In the genomic region with DNA sequence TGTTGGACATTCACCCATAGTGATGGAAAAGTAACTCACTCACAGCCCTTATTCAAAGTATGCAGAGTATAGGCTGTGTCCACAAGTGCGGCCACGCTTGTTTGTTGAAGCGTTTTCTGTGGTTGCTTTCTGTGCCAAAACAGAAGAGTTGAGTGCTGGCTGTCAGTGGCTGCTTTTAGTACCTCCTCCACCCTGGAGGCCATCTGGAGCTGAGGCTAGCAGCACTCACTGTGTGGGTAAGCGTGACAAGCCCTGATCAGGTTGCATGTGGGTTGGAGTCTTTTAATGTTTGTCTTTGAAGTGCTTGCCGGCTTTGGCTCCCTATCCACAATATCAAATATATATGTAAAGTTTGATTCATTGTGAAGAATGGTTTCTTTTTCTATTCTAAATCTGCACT, we compare ENCODE assay signal across 11 mouse cellular contexts.
DNase-seq lines count a peak whose midpoint lies in the region; TF ChIP-seq lines count a peak whose summit lies in the region.
"Had no signal": no experiment of that assay in that cellular context is flagged by ENCODE, and none has a peak within 500 bp of the region (broad histone marks: within the 10 kb centered on the region; RNA-seq: fewer than 3 reads in every experiment).

No protein-coding gene starts in this region.

- H3K79me3 ChIP-seq in C2C12 (ENCODE audit: low read depth): no peaks in the 10 kb centered on the region

- no peaks in the 10 kb centered on the region for H3K79me2 ChIP-seq in C2C12 (ENCODE audit: control insufficient read depth, insufficient read depth)

- WGBS in limb, embryonic 10.5 days: 68% methylated on average over 5 of the region's 5 CpGs

- TF ChIP-seq CTCF in C2C12 (IDR thresholded peaks at IDR 0.05; ENCODE audit: control insufficient read depth, insufficient read depth, insufficient read length): no peak

- H3K27me3 ChIP-seq in C2C12 (ENCODE audit: control insufficient read depth, insufficient read depth, insufficient read length): no peaks in the 10 kb centered on the region
- H3K27me3 ChIP-seq in limb, embryonic 10.5 days (ENCODE audit: low read depth, poor library complexity, severe bottlenecking): no peaks in the 10 kb centered on the region
- H3K27me3 ChIP-seq: intestine, embryonic 15.5 days had no signal

- H3K27ac ChIP-seq in limb, embryonic 10.5 days: no peak overlapping the region
- H3K27ac ChIP-seq: intestine, embryonic 15.5 days had no signal

- H3ac ChIP-seq in C2C12 (ENCODE audit: control insufficient read depth, insufficient read length, low read depth): no peak overlapping the region

- no peaks in the 10 kb centered on the region for H3K36me3 ChIP-seq in C2C12 (ENCODE audit: control insufficient read depth, insufficient read depth)
- no peaks in the 10 kb centered on the region for H3K36me3 ChIP-seq in limb, embryonic 10.5 days
- H3K36me3 ChIP-seq: intestine, embryonic 15.5 days had no signal

- 0 out of 2 replicates have a peak, but pooled peaks cover 2% of the 10 kb centered on the region for H3K4me1 ChIP-seq in limb, embryonic 10.5 days
- H3K4me1 ChIP-seq: intestine, embryonic 15.5 days had no signal

- no peaks in the 10 kb centered on the region for H3K9me3 ChIP-seq in limb, embryonic 10.5 days (replicated peaks)
- H3K9me3 ChIP-seq: intestine, embryonic 15.5 days had no signal

- DNase-seq in embryo, embryonic 10 days (ENCODE audit: low spot score): peak; percentile 20
- DNase-seq in embryo, embryonic 10.5 days (ENCODE audit: low spot score): no peak
- DNase-seq in layer of hippocampus, adult 18-20 months (ENCODE audit: low spot score in 2 of 2): peak; percentile 71 to 86
- peak; percentile 33 for DNase-seq in limb, embryonic 10.5 days (ENCODE audit: low spot score)
- DNase-seq in adrenal gland, postnatal 25 days: no peak
- no peak for DNase-seq in testis, postnatal 14 days (ENCODE audit: low spot score)
- no peak for DNase-seq in adrenal gland, postnatal 10 days
- DNase-seq: adrenal gland, adult 8-10 months; cerebellum, adult 11-12 months had no signal

- no peak overlapping the region for H3K4me3 ChIP-seq in C2C12 (ENCODE audit: insufficient read depth, poor library complexity, severe bottlenecking)
- H3K4me3 ChIP-seq in limb, embryonic 10.5 days: no peak overlapping the region
- H3K4me3 ChIP-seq: intestine, embryonic 15.5 days had no signal

TF ChIP-seq in C2C12, 6 proteins besides CTCF, POLR2A, EP300 and RAD21:
- TF ChIP-seq MAX (IDR thresholded peaks at IDR 0.05): peak; percentile 50
- no peak for TF ChIP-seq MYOG (IDR thresholded peaks at IDR 0.05; ENCODE audit: control insufficient read depth, extremely low read depth, insufficient read length)

Comparison
In these comparisons a context has a peak if more than half of its experiments do, and no peak if none do; other contexts are left out.
1. DNase-seq: peak in embryo, embryonic 10 days (single experiment), layer of hippocampus, adult 18-20 months (2 of 2) and limb, embryonic 10.5 days (single experiment); none in embryo, embryonic 10.5 days (single experiment), adrenal gland, postnatal 25 days (single experiment), testis, postnatal 14 days (single experiment) and adrenal gland, postnatal 10 days (single experiment).